In the genomic region with DNA sequence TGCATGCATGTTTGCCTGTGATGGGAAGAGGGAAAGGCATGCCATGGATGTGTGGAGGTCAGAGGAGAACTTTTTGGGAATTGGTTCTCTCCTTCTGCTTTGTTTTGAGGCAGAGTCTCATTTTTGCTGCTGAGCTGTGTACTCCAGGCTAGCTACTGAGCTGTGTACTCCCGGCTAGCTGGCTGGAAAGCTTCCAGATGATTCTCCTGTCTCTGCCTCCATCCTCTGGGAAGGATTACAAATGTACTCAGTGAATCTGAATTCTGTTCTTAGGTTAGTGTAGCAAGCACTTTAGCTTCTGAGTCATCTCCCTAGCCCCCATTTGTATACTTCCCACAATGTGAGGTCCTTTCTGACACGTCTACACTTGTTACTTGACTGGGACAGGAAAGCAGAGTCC, we compare ENCODE assay signal across 18 mouse cellular contexts. TPM values are rescaled to one million over a fixed set of nuclear protein-coding genes. Genes with fewer than 3 reads are reported as not detected.
DNase-seq lines count a peak whose midpoint lies in the region; ATAC-seq lines count a peak whose summit lies in the region.
"Had no signal": no experiment of that assay in that cellular context is flagged by ENCODE, and none has a peak within 500 bp of the region (broad histone marks: within the 10 kb centered on the region; RNA-seq: fewer than 3 reads in every experiment).

No protein-coding gene starts in this region.

- no peak for DNase-seq in frontal cortex, postnatal 10 days (ENCODE audit: low spot score in 2 of 2)
- peak; percentile 68 for DNase-seq in brain, adult 2 months (ENCODE audit: low read depth, low spot score)
- DNase-seq: adrenal gland, adult 2 months; adrenal gland, adult 8-10 months; adrenal gland, postnatal 10 days; adrenal gland, postnatal 14 days; adrenal gland, postnatal 25 days; adrenal gland, postnatal 36 days; B cell, adult 2 months; cerebellum, adult 11 months; cerebellum, adult 11-12 months; cerebellum, adult 18-20 months; cerebellum, adult 2 months; cerebellum, adult 8-10 months had no signal

- ATAC-seq in frontal cortex, adult (ENCODE audit: low TSS enrichment): peak; percentile 81; the same call in 1 of the 2 replicates
- no peak for ATAC-seq in activated CD4-positive, CD25-positive, alpha-beta regulatory T cell, adult 4 months
- ATAC-seq: CD4-positive, CD25-positive, alpha-beta regulatory T cell, adult 4 months; Patski had no signal

RNA-seq across cellular contexts. Expression of a gene that starts 17.0 kb away (rescaled TPM):
- not detected for polyA plus RNA-seq in activated CD4-positive, CD25-positive, alpha-beta regulatory T cell, adult 4 months (2017; shearing (Covaris generic))
- polyA plus RNA-seq: CD4-positive, CD25-positive, alpha-beta regulatory T cell, adult 4 months had no signal
